Mouse (Mus musculus) mesoderm, embryonic 11.5 days (tissue): ENCODE results near the gene Axl.
"Not testable (repeated sequence)": the region's sequence is repeated elsewhere in the genome, so short reads cannot be mapped to it uniquely, and the experiment has no call there.

Source experiments
- DNase-seq: peaks from one replicate; pipeline ENCODE4 v3.0.0-alpha.2; 2012; ENCODE audit warnings: low read depth, low spot score

Gene Axl

GRCm38 (mm10) chr7:25754439-25754737 lies 34.1 kb downstream of the Axl start:
- no peak for DNase-seq

GRCm38 (mm10) chr7:25753643-25754438 lies 34.7 kb downstream of the Axl start:
- DNase-seq, result peak; percentile 20

- DNase-seq, result no peak
These were observed 35.4 kb downstream of the Axl start for GRCm38 (mm10) chr7:25753076-25753475.

- DNase-seq, result no peak
These were observed 41.7 kb downstream of the Axl start for GRCm38 (mm10) chr7:25746844-25747243.

GRCm38 (mm10) chr7:25738277-25738676 lies 50.2 kb downstream of the Axl start:
- no peak for DNase-seq

GRCm38 (mm10) chr7:25736920-25737319 lies 51.6 kb downstream of the Axl start:
- no peak for DNase-seq

GRCm38 (mm10) chr7:25734991-25735390 lies 53.5 kb downstream of the Axl start:
- no peak for DNase-seq

- DNase-seq, result no peak
These were observed 57.0 kb downstream of the Axl start for GRCm38 (mm10) chr7:25731294-25732055.

GRCm38 (mm10) chr7:25729862-25730261 lies 58.6 kb downstream of the Axl start:
- no peak for DNase-seq

- DNase-seq, result no peak
These were observed 59.1 kb downstream of the Axl start for GRCm38 (mm10) chr7:25729396-25729795.

GRCm38 (mm10) chr7:25727800-25728199 lies 60.7 kb downstream of the Axl start:
- no peak for DNase-seq

- DNase-seq, result no peak
These were observed 62.6 kb downstream of the Axl start for GRCm38 (mm10) chr7:25725886-25726285.

- not testable (repeated sequence) for DNase-seq
These were observed 66.7 kb downstream of the Axl start for GRCm38 (mm10) chr7:25721776-25722175.

- no peak for DNase-seq
These were observed 67.7 kb downstream of the Axl start for GRCm38 (mm10) chr7:25720760-25721159.

GRCm38 (mm10) chr7:25719761-25720610 lies 68.5 kb downstream of the Axl start:
- DNase-seq, result peak; percentile 84

- DNase-seq, result peak; percentile 94
These were observed 69.6 kb downstream of the Axl start, which contains the start of gene Ccdc97 for GRCm38 (mm10) chr7:25718788-25719417. Ccdc97 (minus strand) TSS chr7:25719088.

GRCm38 (mm10) chr7:25717478-25717877 lies 71.0 kb downstream of the Axl start:
- no peak for DNase-seq

GRCm38 (mm10) chr7:25715731-25716271 lies 72.7 kb downstream of the Axl start:
- no peak for DNase-seq

- no peak for DNase-seq
These were observed 73.9 kb downstream of the Axl start for GRCm38 (mm10) chr7:25714581-25714980.

- no peak for DNase-seq
These were observed 75.7 kb downstream of the Axl start for GRCm38 (mm10) chr7:25712801-25713200.

- peak; percentile 68 for DNase-seq
These were observed 76.7 kb downstream of the Axl start for GRCm38 (mm10) chr7:25711731-25712197.
